Comparison of ENCODE assay signal across 8 mouse cellular contexts in the genomic region with DNA sequence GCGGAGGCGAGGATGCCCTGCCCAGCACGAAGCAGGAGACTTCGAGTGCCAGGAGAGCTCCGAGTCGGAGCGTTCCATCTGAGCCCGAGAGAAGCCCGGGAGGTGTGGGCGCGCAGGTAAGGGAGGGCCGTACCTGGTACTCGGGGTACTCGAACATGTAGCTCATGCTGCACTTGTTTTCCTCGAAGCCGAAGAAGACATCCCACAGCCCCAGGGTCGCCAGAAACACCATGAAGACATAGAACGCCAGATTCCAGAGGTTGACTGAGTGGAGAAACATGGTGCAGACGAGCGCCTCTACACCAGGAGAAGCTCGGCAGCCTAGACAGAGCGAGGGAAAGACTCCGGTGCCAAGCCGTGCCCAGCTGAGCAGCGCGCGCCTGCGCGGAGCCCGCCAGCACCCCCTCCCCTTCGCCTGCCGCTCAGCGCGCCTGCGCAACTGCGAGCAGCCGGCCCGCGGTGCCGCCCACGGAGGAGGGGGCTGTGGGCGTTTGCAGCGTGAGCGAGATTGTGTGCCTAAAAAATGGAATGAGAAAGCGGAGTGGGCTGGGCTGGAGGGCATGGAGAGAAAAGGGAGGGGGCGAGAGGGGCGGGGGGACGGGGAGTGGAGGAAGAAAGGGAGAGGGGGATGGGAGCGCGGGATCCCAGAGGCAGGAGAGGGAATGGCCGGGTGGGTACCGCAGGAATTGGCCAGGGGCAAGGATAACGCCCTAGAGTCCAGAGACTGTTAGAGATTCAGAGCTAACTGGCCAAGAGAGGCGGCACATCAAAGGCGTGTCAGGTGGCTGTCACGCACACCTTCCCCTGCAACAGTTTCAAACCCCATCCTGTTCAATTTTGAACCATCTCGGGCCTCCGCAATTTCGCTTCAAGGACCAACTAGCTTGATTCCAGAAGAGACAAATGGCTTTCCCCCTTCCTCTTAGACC. TPM values are rescaled to one million over a fixed set of nuclear protein-coding genes. Genes with fewer than 3 reads are reported as not detected.
DNase-seq lines count a peak whose midpoint lies in the region; ATAC-seq and TF ChIP-seq lines count a peak whose summit lies in the region.

Gene Pgap1 (minus strand): TSS at position 384 of the 929 bp plus-strand sequence.

- peak; percentile 99 for ATAC-seq in hindbrain, postnatal 0 days

- intact Hi-C loops in gastrocnemius, adult 2 months (cut with DNase I), result loop anchor here (10.0 kb wide), 1 partner anchor 677 kb away; the partner anchor contains the start of gene Mars2

- no peaks in the 10 kb centered on the region for H3K9me3 ChIP-seq in hindbrain, postnatal 0 days (ENCODE audit: low read length)

- TF ChIP-seq CTCF in gastrocnemius, adult 2 months (IDR thresholded peaks at IDR 0.05), result no peak
- 0 out of 2 replicates have a peak, but pooled peaks have one; percentile 9 for TF ChIP-seq CTCF in hindbrain, postnatal 0 days (IDR thresholded peaks at IDR 0.05; ENCODE audit: low read depth)

- peak; percentile 94 for DNase-seq in R1 (ENCODE audit: low read depth, low spot score)
- DNase-seq in cerebellum, postnatal 25 days, result peak; percentile 94 to 96
- peak; percentile 94 for DNase-seq in gastrocnemius, adult 2 months
- DNase-seq in hindbrain, postnatal 0 days (ENCODE audit: low spot score), result peak; percentile 98
- DNase-seq in left cerebral cortex, adult 18-20 months (ENCODE audit: low spot score in 2 of 2), result peak; percentile 90 to 94
- peak; percentile 91 to 93 for DNase-seq in lung, postnatal 4 days
- DNase-seq in retina, postnatal 1 day, result peak; percentile 97
- DNase-seq in thymus, postnatal 4 days, result peak; percentile 94

- H3K4me2 ChIP-seq in hindbrain, postnatal 0 days (ENCODE audit: low read depth, low read length), result peak within 1 kb of the TSS; percentile 74

- peak within 1 kb of the TSS; percentile 73 for H3K9ac ChIP-seq in hindbrain, postnatal 0 days (replicated peaks; ENCODE audit: low read length)

- peak within 1 kb of the TSS; percentile 86 for H3K27ac ChIP-seq in gastrocnemius, adult 2 months
- peak within 1 kb of the TSS; percentile 84 for H3K27ac ChIP-seq in hindbrain, postnatal 0 days

- no peaks in the 10 kb centered on the region for H3K27me3 ChIP-seq in hindbrain, postnatal 0 days (ENCODE audit: insufficient read depth, low read length)

- H3K36me3 ChIP-seq in hindbrain, postnatal 0 days (ENCODE audit: insufficient read depth, low read length), result no peaks in the 10 kb centered on the region

- H3K4me3 ChIP-seq in gastrocnemius, adult 2 months, result peak within 1 kb of the TSS; percentile 79
- H3K4me3 ChIP-seq in hindbrain, postnatal 0 days (ENCODE audit: low read length), result peak within 1 kb of the TSS; percentile 80

- 1% methylated on average over 58 of the region's 59 CpGs for WGBS in hindbrain, postnatal 0 days

- 0 out of 2 replicates have a peak, but pooled peaks cover 3% of the 10 kb centered on the region for H3K4me1 ChIP-seq in hindbrain, postnatal 0 days (ENCODE audit: insufficient read depth, low read length)

RNA-seq across cellular contexts. Expression of gene Pgap1, which starts in this region (rescaled TPM):
- total RNA-seq in gastrocnemius, adult 2 months (2021), result 1 to 10 TPM; 2.5 to 3.3 TPM
- total RNA-seq in hindbrain, postnatal 0 days (2014; rRNA removed), result 83.0 and 108 TPM in 2 replicates
- polyA plus RNA-seq in hindbrain, postnatal 0 days (2015; fragmentation: Nextera tagmentation; extraction: Ambion mirVana), result 20.6 and 21.4 TPM in 2 replicates
- 10 to 100 TPM; 26.3 to 31.0 TPM for total RNA-seq in left cerebral cortex, adult 18-20 months (2021)

Comparison
In these comparisons a context has a peak if more than half of its experiments do, and no peak if none do; other contexts are left out.
1. Peak in every context shown above with its lines: DNase-seq, ATAC-seq, H3K4me3 ChIP-seq and H3K27ac ChIP-seq.
2. RNA of gene Pgap1 (total RNA-seq): 83.0 to 108 TPM in hindbrain, postnatal 0 days and 26.3 to 31.0 TPM in left cerebral cortex, adult 18-20 months; 2.5 to 3.3 TPM in gastrocnemius, adult 2 months; every median in the first group is over 4 times any median in the second.